Mouse (Mus musculus): ENCODE data around the gene Gm13101. TPM values are rescaled to one million over a fixed set of nuclear protein-coding genes. Genes with fewer than 3 reads are reported as not detected.

Gene Gm13101
- polyA plus RNA-seq (2017; shearing (Covaris generic)): not detected

GRCm38 (mm10) chr4:143966850-143967249 is at the start of gene Gm13101:
Gene Gm13101, minus strand, starts transcription at chr4:143966950.

GRCm38 (mm10) chr4:143994269-143994668 is 27.5 kb upstream of the Gm13101 start, which contains the start of gene Pramef17:
Gene Pramef17, minus strand, starts transcription at chr4:143994369.

GRCm38 (mm10) chr4:143950916-143951315 is 15.8 kb downstream of the Gm13101 start, which contains the start of gene Pramef25:
Gene Pramef25, minus strand, starts transcription at chr4:143951016.

Other genes starting within 250 kb of the Gm13101 start
- gene Gm13078, start 247.5 kb downstream of the Gm13101 start, polyA plus RNA-seq (2017; shearing (Covaris generic)): not detected
- not detected for gene Gm13023, start 177.6 kb downstream of the Gm13101 start, polyA plus RNA-seq (2017; shearing (Covaris generic))
- not detected for gene Gm13084, start 150.9 kb downstream of the Gm13101 start, polyA plus RNA-seq (2017; shearing (Covaris generic))
- not detected for gene Gm13103, start 120.5 kb downstream of the Gm13101 start, polyA plus RNA-seq (2017; shearing (Covaris generic))
- not detected for gene Pramef6, start 66.6 kb downstream of the Gm13101 start, polyA plus RNA-seq (2017; shearing (Covaris generic))
- not detected for gene Pramef25, start 15.9 kb downstream of the Gm13101 start, polyA plus RNA-seq (2017; shearing (Covaris generic))
- not detected for gene Pramef17, start 27.4 kb upstream of the Gm13101 start, polyA plus RNA-seq (2017; shearing (Covaris generic))
- gene Pramel4, start 92.2 kb upstream of the Gm13101 start, polyA plus RNA-seq (2017; shearing (Covaris generic)): 0.12 TPM
- not detected for gene Gm13102, start 139.5 kb upstream of the Gm13101 start, polyA plus RNA-seq (2017; shearing (Covaris generic))
- not detected for gene Oog3, start 195.7 kb upstream of the Gm13101 start, polyA plus RNA-seq (2017; shearing (Covaris generic))
- gene Oog2, start 223.8 kb upstream of the Gm13101 start, polyA plus RNA-seq (2017; shearing (Covaris generic)): not detected
- gene C87977, start 246.4 kb upstream of the Gm13101 start, polyA plus RNA-seq (2017; shearing (Covaris generic)): not detected